Mouse (Mus musculus): Measurements from ENCODE around the gene Tmem221.

- no peak for TF ChIP-seq CTCF (IDR thresholded peaks at IDR 0.05; ENCODE audit: control insufficient read depth, insufficient read depth, insufficient replicate concordance, low read depth, low read length)
- TF ChIP-seq POLR2A (IDR thresholded peaks at IDR 0.05; ENCODE audit: control insufficient read depth, low read depth, low read length), result no peak
Measured at GRCm38 (mm10) chr8:71560765-71561164, 2.1 kb upstream of the Tmem221 start.
